Mouse (Mus musculus): ENCODE measurements at regions not wholly inside any gene's neighbourhood (a gene's known extent, or its start where the extent isn't known, plus 50 kb on each side); places are given as distances from the start of the nearest gene placed in this dataset.

GRCm38 (mm10) chr11:44133244-44133643 lies 232.2 kb upstream of the Adra1b start:
- no peak overlapping the region for H3K27ac ChIP-seq (ENCODE audit: control insufficient read depth, insufficient read depth, low read depth, low read length)
- H3K4me3 ChIP-seq (ENCODE audit: control insufficient read depth, low read depth, low read length) = no peak overlapping the region
- H3K36me3 ChIP-seq (ENCODE audit: control insufficient read depth, insufficient read depth, low read length) = no peaks in the 10 kb centered on the region
- H3K27me3 ChIP-seq (ENCODE audit: control insufficient read depth, insufficient read depth, low read length) = no peaks in the 10 kb centered on the region
- TF ChIP-seq CTCF (IDR thresholded peaks at IDR 0.05; ENCODE audit: control insufficient read depth, insufficient read depth, insufficient replicate concordance, low read depth, low read length) (no peak), POLR2A (IDR thresholded peaks at IDR 0.05; ENCODE audit: control insufficient read depth, low read depth, low read length) (no peak)
- no peaks in the 10 kb centered on the region for H3K4me1 ChIP-seq (ENCODE audit: control insufficient read depth, insufficient read depth, low read length)

- no peak overlapping the region for H3K4me3 ChIP-seq (ENCODE audit: control insufficient read depth, low read depth, low read length)
- TF ChIP-seq CTCF (IDR thresholded peaks at IDR 0.05; ENCODE audit: control insufficient read depth, insufficient read depth, insufficient replicate concordance, low read depth, low read length) (no peak), POLR2A (IDR thresholded peaks at IDR 0.05; ENCODE audit: control insufficient read depth, low read depth, low read length) (no peak)
- H3K36me3 ChIP-seq (ENCODE audit: control insufficient read depth, insufficient read depth, low read length) = no peaks in the 10 kb centered on the region
- no peaks in the 10 kb centered on the region for H3K27me3 ChIP-seq (ENCODE audit: control insufficient read depth, insufficient read depth, low read length)
- H3K27ac ChIP-seq (ENCODE audit: control insufficient read depth, insufficient read depth, low read depth, low read length) = no peak overlapping the region
- no peaks in the 10 kb centered on the region for H3K4me1 ChIP-seq (ENCODE audit: control insufficient read depth, insufficient read depth, low read length)
Measured at GRCm38 (mm10) chr11:44136024-44136423, 235.0 kb upstream of the Adra1b start.

GRCm38 (mm10) chr11:44142996-44143395 lies 242.0 kb upstream of the Adra1b start:
- Histone ChIP-seq H3K4me3 (ENCODE audit: control insufficient read depth, low read depth, low read length) (no peak overlapping the region), H3K27ac (ENCODE audit: control insufficient read depth, insufficient read depth, low read depth, low read length) (no peak overlapping the region), H3K27me3 (ENCODE audit: control insufficient read depth, insufficient read depth, low read length) (no peaks in the 10 kb centered on the region), H3K4me1 (ENCODE audit: control insufficient read depth, insufficient read depth, low read length) (no peaks in the 10 kb centered on the region), H3K36me3 (ENCODE audit: control insufficient read depth, insufficient read depth, low read length) (no peaks in the 10 kb centered on the region)
- TF ChIP-seq POLR2A (IDR thresholded peaks at IDR 0.05; ENCODE audit: control insufficient read depth, low read depth, low read length) (no peak), CTCF (IDR thresholded peaks at IDR 0.05; ENCODE audit: control insufficient read depth, insufficient read depth, insufficient replicate concordance, low read depth, low read length) (no peak)

- no peak overlapping the region for H3K27ac ChIP-seq (ENCODE audit: control insufficient read depth, insufficient read depth, low read depth, low read length)
- no peak overlapping the region for H3K4me3 ChIP-seq (ENCODE audit: control insufficient read depth, low read depth, low read length)
- no peaks in the 10 kb centered on the region for H3K36me3 ChIP-seq (ENCODE audit: control insufficient read depth, insufficient read depth, low read length)
- TF ChIP-seq CTCF (IDR thresholded peaks at IDR 0.05; ENCODE audit: control insufficient read depth, insufficient read depth, insufficient replicate concordance, low read depth, low read length) = no peak
- TF ChIP-seq POLR2A (IDR thresholded peaks at IDR 0.05; ENCODE audit: control insufficient read depth, low read depth, low read length) = no peak
- no peaks in the 10 kb centered on the region for H3K4me1 ChIP-seq (ENCODE audit: control insufficient read depth, insufficient read depth, low read length)
- no peaks in the 10 kb centered on the region for H3K27me3 ChIP-seq (ENCODE audit: control insufficient read depth, insufficient read depth, low read length)
Measured at GRCm38 (mm10) chr11:44144477-44144876, 243.5 kb upstream of the Adra1b start.

GRCm38 (mm10) chr11:44146419-44146818 lies 245.4 kb upstream of the Adra1b start:
- no peaks in the 10 kb centered on the region for H3K36me3 ChIP-seq (ENCODE audit: control insufficient read depth, insufficient read depth, low read length)
- H3K27ac ChIP-seq (ENCODE audit: control insufficient read depth, insufficient read depth, low read depth, low read length) = no peak overlapping the region
- no peaks in the 10 kb centered on the region for H3K4me1 ChIP-seq (ENCODE audit: control insufficient read depth, insufficient read depth, low read length)
- no peaks in the 10 kb centered on the region for H3K27me3 ChIP-seq (ENCODE audit: control insufficient read depth, insufficient read depth, low read length)
- TF ChIP-seq POLR2A (IDR thresholded peaks at IDR 0.05; ENCODE audit: control insufficient read depth, low read depth, low read length) (no peak), CTCF (IDR thresholded peaks at IDR 0.05; ENCODE audit: control insufficient read depth, insufficient read depth, insufficient replicate concordance, low read depth, low read length) (no peak)
- H3K4me3 ChIP-seq (ENCODE audit: control insufficient read depth, low read depth, low read length) = no peak overlapping the region

- Histone ChIP-seq H3K27ac (ENCODE audit: control insufficient read depth, insufficient read depth, low read depth, low read length) (no peak overlapping the region), H3K27me3 (ENCODE audit: control insufficient read depth, insufficient read depth, low read length) (no peaks in the 10 kb centered on the region), H3K36me3 (ENCODE audit: control insufficient read depth, insufficient read depth, low read length) (no peaks in the 10 kb centered on the region), H3K4me1 (ENCODE audit: control insufficient read depth, insufficient read depth, low read length) (peaks cover 3% of the 10 kb centered on the region; the same call in 1 of the 2 replicates), H3K4me3 (ENCODE audit: control insufficient read depth, low read depth, low read length) (no peak overlapping the region)
- no peak for TF ChIP-seq POLR2A (IDR thresholded peaks at IDR 0.05; ENCODE audit: control insufficient read depth, low read depth, low read length)
- TF ChIP-seq CTCF (IDR thresholded peaks at IDR 0.05; ENCODE audit: control insufficient read depth, insufficient read depth, insufficient replicate concordance, low read depth, low read length) = no peak
Measured at GRCm38 (mm10) chr11:44153576-44153975, 246.3 kb upstream of the Il12b start.

GRCm38 (mm10) chr11:44155591-44155990 lies 244.3 kb upstream of the Il12b start:
- Histone ChIP-seq H3K27me3 (ENCODE audit: control insufficient read depth, insufficient read depth, low read length) (no peaks in the 10 kb centered on the region), H3K27ac (ENCODE audit: control insufficient read depth, insufficient read depth, low read depth, low read length) (no peak overlapping the region), H3K4me1 (ENCODE audit: control insufficient read depth, insufficient read depth, low read length) (peaks cover 3% of the 10 kb centered on the region; the same call in 1 of the 2 replicates), H3K36me3 (ENCODE audit: control insufficient read depth, insufficient read depth, low read length) (no peaks in the 10 kb centered on the region), H3K4me3 (ENCODE audit: control insufficient read depth, low read depth, low read length) (no peak overlapping the region)
- TF ChIP-seq CTCF (IDR thresholded peaks at IDR 0.05; ENCODE audit: control insufficient read depth, insufficient read depth, insufficient replicate concordance, low read depth, low read length) (no peak), POLR2A (IDR thresholded peaks at IDR 0.05; ENCODE audit: control insufficient read depth, low read depth, low read length) (no peak)

- H3K4me3 ChIP-seq (ENCODE audit: control insufficient read depth, low read depth, low read length) = no peak overlapping the region
- TF ChIP-seq POLR2A (IDR thresholded peaks at IDR 0.05; ENCODE audit: control insufficient read depth, low read depth, low read length) (no peak), CTCF (IDR thresholded peaks at IDR 0.05; ENCODE audit: control insufficient read depth, insufficient read depth, insufficient replicate concordance, low read depth, low read length) (no peak)
- H3K4me1 ChIP-seq (ENCODE audit: control insufficient read depth, insufficient read depth, low read length) = peaks cover 3% of the 10 kb centered on the region; the same call in 1 of the 2 replicates
- H3K36me3 ChIP-seq (ENCODE audit: control insufficient read depth, insufficient read depth, low read length) = no peaks in the 10 kb centered on the region
- peak overlapping the region; percentile 29; the same call in 1 of the 2 replicates for H3K27ac ChIP-seq (ENCODE audit: control insufficient read depth, insufficient read depth, low read depth, low read length)
- no peaks in the 10 kb centered on the region for H3K27me3 ChIP-seq (ENCODE audit: control insufficient read depth, insufficient read depth, low read length)
Measured at GRCm38 (mm10) chr11:44156081-44156480, 243.8 kb upstream of the Il12b start.
